Mouse (Mus musculus) thymus, postnatal 10 days (tissue): ENCODE results near the gene Atxn10.

Experiments used
- DNase-seq, 2 experiments: peaks; one replicate each; pipeline ENCODE4 v3.0.0; 2021; ENCODE audit warnings: low spot score in 2 of 2

Gene Atxn10

DNA sequence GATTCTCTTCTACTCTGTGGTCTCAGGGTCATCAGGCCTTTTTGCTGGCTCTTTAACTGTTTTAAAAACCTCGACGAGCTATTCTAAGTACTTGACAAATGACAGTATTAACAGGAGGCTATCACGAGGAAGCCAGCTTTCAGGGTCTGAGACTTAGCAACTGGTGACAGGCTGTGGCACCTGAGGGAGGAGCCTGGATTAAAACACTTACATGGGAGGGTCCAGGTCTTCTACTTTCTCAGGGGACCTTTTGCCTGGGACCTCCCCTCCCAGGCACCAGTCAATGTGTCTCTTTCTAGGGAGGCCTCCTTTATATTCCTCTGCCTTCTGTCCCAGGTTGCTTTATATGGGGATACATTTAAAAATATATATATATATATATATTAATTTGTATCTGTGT, 1.8 kb upstream of the Atxn10 start:
- DNase-seq = no peak

DNA sequence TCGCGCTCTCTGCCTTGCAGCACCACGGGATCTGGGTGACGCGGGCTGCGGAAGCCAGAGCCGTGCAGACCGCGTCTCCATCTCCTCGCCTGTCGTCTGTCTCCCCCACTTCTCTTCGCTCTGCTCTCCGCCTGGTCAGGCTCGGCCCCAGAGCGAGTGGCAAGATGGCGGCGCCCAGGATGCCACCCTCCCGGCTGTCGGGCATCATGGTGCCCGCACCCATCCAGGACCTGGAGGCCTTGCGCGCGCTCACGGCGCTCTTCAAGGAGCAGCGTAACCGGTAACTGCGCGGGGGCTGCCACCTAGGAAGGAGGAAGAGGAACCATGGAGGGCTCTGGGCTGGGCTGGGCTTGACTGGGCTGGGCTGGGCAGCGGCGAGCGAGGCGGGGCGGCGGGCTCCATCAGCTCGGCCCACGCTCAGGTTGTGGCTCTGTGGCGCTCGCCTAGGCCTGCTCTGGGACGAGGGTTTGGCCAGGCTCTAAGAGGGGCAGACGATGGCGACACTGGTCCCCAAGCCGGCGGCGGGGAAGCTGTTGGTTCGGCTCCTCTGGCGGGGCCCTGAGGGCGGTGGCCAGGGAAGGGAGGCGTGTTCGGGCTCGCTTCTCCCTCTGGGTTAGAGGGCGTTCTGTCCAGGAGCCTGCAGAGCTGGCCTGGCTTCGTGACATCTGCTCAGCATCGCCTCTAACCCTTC, 401 bp downstream of the Atxn10 start:
- DNase-seq = peak; percentile 71 to 76

DNA sequence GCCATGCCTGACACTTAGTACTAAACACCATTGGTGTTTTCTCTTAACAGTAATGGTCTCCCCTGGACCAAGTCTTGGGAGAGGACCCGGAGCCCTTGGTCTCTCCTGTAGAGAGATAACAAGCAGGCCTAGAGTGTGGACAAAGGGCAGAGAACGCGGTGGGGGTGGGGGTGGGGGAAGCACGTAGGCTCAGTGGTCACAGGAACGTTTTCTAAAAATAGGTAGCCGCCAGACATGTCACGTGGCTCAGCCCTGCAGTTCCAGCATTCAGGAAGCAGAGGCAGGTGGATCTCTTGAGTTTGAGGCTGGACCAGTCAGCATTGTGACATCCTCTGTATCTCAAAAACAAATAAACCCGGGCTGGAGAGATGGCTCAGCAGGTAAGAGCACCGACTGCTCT, 1.2 kb downstream of the Atxn10 start:
- DNase-seq = no peak

DNA sequence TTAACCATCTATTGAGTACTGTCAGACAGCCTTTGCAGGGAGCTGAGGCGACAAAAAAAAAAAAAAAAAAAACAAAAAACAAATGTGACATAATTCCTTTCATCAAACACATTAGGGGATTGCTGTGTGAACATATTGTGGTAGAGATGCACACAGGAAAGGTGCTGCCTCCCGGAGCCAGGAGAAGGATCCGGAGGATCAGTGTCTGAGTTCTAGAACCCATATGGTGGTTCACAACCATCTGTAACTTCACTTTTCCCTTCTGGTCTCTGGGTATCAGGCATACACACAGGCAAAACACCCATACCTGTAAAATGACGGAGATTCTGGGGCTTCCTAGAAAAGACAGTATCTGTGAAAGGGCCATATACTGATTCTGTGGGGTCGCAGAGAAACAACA, 1.9 kb downstream of the Atxn10 start:
- DNase-seq = no peak

GRCm38 (mm10) chr15:85342246-85342645, 6.2 kb downstream of the Atxn10 start:
- DNase-seq = no peak

GRCm38 (mm10) chr15:85344673-85345072, 8.6 kb downstream of the Atxn10 start:
- no peak for DNase-seq

GRCm38 (mm10) chr15:85347058-85347700, 11.1 kb downstream of the Atxn10 start:
- DNase-seq = no peak

GRCm38 (mm10) chr15:85350144-85350543, 14.1 kb downstream of the Atxn10 start:
- DNase-seq = no peak

DNA sequence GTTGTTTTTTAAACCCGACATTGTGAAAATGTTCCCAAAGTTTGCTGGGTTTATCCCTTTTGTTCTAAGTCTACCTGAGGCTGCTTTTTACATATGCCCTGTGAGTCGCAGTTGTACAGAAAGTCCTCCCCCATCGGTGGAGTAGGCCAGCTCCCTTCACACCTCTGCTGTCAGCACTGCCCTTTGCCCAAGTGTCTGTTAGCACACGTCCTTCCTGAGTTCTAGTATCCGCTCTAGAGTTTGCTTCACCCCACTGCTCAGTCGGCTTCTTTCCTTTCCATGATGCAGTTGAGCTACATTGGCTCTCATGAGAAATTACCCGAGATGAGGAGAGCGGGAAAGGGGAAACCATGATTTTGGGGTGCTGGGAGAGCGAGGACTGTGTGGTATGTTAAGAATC, 18.0 kb downstream of the Atxn10 start:
- DNase-seq = no peak

DNA sequence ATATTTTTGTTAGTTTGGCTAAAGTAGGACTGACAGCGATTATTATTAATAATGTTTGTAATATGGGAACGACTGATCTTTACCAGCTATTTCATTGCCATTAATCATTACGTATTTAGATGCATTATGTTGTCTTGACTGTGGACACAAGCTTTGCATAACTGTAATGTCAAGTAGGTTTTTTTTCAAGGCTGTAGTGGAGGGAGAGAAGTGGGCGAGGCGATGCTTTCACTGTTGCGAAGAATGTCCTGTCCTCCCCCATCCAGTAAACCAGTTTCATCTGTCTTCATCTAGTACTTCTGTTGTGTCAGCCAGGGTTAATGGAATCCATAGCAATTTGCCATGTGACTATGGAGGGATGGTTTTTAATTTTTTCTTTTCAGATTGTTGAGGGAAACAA, 20.1 kb downstream of the Atxn10 start:
- DNase-seq = no peak

DNA sequence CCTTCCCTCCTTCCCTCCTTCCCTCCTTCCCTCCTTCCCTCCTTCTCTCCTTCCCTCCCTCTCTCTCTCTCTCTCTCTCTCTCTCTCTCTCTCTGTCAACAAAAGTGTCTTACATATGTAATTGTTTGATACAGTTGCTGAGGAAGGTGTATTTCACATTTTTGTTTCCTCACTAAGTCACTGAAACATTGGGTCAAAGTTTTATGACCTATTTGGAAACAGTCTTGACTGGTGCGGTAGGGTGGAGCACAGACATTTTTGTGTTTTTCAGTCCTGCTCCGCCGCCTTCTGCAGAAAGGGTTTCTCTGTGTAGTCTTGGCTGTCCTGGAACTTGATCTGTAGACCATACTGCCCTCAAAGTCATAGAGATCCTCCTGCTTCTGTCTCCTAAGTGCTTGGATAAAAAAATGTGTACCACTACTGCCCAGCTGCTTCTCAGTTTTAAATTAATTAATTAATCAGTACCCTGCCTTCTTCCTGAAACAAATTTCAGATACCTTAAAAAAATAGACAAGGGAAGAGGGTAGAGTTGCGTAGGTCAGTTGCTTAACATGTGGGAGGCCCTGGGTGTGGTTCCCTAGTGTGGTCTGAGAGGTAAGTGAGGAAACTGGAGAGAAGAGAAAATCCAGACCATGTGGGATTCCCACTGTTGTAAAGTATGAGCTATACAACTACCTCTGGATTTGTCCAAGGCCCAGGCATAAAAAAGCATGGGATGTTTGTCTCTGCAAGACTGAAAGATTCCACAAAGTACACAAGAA, 21.6 kb downstream of the Atxn10 start:
- DNase-seq = no peak

- DNase-seq = no peak
Measured at GRCm38 (mm10) chr15:85359483-85359882, 23.4 kb downstream of the Atxn10 start.

DNA sequence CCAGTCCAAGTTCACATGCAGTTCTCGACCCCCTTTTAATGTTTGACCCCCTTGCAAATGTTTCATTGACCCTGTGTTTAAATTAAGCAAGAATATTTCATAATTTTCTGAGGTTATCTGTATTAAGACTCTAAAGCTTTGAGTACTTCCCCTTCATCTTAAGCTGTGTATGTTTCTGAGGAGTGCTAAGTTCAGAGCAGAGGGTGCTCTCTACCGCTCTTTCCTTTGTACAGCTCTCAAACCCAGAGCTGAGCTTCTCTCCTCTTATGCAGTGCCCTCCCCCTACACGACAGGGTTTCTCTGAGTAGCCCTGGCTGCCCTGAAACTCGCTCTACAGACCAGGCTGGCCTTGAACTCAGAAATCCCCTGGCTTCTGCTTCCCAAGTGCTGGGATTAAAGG, 23.9 kb downstream of the Atxn10 start:
- DNase-seq = no peak

DNA sequence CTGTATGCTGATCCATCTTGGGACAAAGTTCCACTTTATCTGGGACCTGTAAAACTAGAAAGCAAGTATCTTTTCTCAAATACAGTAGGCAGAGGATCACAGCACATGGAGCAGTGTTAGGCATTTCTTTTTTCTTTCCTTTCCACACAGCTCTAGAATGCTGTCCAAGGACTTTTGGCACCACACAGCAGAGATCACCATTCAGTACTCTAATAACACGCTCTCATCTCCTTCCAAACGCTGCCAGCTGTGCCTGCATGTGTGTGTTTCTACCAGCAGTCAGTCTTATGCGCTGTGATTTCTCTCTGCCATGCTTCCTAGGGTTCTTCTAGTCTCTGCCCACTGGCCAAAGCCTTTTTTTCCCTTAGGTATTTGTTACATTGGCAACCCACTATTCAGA, 28.3 kb downstream of the Atxn10 start:
- DNase-seq = no peak

GRCm38 (mm10) chr15:85366938-85367337, 30.9 kb downstream of the Atxn10 start:
- no peak for DNase-seq

- DNase-seq = no peak
Measured at GRCm38 (mm10) chr15:85369765-85370164, 33.7 kb downstream of the Atxn10 start.

DNA sequence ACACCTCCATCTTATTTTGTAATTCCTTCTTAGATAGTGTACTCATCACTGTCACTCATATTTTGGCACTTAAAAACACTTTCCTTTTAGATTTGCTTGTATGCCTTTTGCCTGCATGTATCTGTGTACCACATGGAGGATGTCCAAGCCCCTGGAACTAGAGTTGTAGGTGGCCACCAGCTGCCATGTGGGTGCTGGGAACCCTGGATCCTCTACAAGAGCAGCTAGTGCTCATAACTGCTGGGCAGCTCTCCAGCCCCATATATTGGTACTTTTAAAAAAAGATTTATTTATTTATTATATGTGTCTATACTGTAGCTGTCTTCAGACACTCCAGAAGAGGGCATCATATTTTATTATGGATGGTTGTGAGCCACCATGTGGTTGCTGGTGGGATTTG, 37.1 kb downstream of the Atxn10 start:
- DNase-seq = no peak

DNA sequence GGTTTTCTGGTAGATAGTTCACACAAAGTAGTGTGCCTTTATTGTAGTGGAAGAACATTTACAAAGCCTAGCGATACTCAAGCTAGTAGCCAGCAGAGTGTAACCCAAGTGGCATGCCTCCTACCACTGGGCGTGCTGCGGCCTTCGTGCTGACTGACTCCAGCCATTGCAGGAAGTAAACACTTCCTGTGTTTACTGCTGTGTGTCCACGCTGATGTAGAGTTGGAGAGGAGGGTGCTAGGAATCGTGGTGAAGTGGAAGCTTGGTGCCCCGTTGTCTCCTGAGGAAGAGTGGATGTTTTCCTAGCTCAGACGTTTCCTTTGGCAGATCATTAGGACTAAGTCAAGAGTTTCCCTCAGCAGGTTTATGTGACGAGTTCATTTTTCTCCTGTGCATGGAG, 47.4 kb downstream of the Atxn10 start:
- DNase-seq = no peak

DNA sequence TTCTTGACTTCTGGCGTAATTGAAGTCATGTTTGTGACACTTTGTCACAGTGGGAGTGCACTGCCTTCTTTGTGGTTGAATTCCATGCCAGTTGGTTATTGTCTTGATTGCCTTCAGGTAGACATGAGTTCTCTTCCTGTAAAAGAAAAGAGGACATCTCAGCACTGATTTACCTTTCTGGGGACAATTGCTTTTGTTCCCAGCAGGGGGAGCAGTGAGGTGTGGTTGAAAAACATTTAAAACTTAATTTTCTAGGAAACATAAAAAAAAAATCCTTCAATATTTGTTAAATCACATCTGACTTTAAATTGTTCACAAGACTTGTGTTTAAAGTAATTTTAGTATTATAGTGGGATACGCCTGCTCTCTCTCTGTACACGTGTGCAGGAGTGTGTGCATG, 52.7 kb downstream of the Atxn10 start:
- peak in 1 of 2 experiments; percentile 43 for DNase-seq

GRCm38 (mm10) chr15:85389915-85390314, 53.9 kb downstream of the Atxn10 start:
- DNase-seq = no peak

GRCm38 (mm10) chr15:85395360-85395759, 59.3 kb downstream of the Atxn10 start:
- no peak for DNase-seq

- DNase-seq = peak in 1 of 2 experiments; percentile 27
Measured at GRCm38 (mm10) chr15:85401926-85402325, 65.9 kb downstream of the Atxn10 start.

DNA sequence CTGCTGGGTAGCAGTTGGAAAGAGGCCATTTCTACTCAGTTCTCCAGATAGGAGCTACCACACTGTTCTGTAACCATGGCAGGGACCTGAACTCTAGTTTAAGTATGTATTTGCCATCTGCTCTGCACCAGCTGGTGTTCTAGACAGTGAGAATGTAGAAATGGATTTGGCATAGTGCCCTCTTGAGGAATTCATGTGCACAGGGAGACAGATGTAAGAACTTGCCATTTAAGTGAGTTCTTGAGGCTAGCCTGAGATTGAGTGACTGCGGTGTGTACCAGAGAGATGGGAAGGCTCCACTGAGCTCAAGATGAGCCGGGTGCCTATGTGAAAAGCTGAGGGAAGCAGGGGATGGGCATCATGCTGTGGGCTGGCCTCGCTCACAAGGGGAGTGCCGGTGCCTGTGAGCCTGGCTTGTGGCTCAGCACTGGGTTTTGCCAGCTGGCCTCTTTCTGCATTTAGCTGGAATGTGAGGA, 67.2 kb downstream of the Atxn10 start:
- peak; percentile 22 to 47 for DNase-seq
